Mouse (Mus musculus) left cerebral cortex, postnatal 14 days (tissue): ENCODE data around the gene Ltbp3. TPM values are rescaled to one million over a fixed set of nuclear protein-coding genes. Genes with fewer than 3 reads are reported as not detected.

Experiments
- DNase-seq, 2 experiments: peaks; one replicate each; pipeline ENCODE4 v3.0.0; 2021 to 2022; ENCODE audit warnings: low spot score in 2 of 2, mixed read lengths in 1 of 2
- intact Hi-C: fragments of 180-260 bp; cut with DNase I; formaldehyde crosslinking; loops from one replicate; pipeline ENCODE4 v1.15.1; 2025
- total RNA-seq, 2 experiments: library from RNA; stranded (reverse); gene quantifications; 2 replicates each; pipeline ENCODE4 v1.2.3; 2021

Ltbp3 gene
- total RNA-seq, 2 experiments from 2014 or later = 26.6 to 29.0 TPM

DNA sequence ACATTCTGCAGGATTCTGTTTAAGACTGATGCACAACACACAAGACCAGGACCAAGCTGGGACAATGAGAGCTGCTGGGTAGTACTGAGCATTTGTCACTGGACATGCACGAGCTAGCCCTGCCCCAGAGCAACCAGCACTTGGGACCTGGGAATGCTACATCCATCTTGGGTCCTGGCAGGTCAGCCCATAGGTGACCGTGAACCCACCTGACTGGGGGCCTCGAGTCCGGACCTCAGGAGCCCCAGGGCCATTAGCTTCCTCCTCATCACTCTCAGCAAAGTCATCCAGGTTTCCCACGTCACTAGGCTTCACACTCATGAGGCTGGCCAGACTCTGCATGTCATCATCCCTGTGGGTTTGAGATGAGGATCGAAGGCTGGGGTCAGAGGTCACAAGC is 19.5 kb upstream of the Ltbp3 start:
- intact Hi-C loops = no loop called here
- DNase-seq = no peak

DNA sequence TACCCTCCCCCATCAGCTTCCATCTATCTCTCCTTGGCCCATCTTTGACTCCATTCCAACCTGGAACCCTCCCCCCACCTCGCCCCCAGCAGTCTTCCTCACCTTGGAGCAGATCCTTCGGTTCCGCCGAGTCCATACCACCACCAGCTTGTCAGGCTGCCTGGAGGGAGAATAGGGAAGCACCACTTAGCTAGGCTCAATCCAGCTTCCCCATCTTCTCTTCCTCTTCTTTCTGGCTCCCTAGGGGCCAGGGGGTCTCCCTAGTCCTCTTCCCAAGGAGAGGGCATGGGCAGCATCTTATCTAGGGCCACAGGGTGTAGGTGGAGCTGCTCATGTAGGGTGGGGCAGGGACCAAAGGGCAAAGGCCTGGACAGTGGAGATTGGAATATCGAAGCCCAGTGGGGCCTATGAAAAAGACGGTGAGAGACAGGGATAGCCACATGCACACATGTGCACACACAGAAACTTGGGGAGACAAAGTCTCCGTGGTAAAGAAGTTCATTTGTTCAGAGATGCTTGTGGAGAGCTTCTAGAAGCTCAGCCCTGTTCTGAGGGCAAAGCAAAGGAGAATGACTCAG is 17.8 kb upstream of the Ltbp3 start:
- DNase-seq = no peak
- intact Hi-C loops = no loop called here

DNA sequence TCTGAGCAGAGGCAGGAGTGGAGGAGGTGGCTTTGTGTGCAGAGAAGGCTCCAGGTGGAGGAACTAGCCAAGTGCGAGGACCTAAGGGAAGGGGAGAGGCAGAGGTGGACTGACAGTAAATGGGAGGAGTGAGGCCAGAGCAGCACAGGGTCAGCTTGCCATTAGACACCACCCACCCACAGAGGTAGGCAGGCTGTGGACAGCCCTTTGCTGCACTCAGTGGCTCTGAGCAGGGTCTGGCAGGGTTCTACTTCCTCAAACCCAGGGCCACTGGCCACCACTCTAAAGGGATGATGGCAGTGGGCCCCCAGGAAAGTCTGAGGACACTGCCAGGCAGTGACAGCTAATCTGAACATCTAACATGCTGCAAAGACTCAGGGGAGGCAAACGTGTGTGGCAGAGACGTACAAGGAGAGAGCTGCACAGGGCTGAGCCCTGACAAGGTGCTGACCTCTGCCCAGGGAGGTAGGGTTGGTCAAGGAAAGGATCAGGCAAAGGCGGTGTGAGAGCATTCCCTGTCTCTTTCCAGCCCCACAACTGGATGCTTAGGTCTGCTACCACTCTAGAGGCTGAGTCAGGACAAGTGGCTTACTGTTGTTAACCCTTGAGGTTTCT is 16.7 kb upstream of the Ltbp3 start:
- DNase-seq = no peak
- intact Hi-C loops = no loop called here

DNA sequence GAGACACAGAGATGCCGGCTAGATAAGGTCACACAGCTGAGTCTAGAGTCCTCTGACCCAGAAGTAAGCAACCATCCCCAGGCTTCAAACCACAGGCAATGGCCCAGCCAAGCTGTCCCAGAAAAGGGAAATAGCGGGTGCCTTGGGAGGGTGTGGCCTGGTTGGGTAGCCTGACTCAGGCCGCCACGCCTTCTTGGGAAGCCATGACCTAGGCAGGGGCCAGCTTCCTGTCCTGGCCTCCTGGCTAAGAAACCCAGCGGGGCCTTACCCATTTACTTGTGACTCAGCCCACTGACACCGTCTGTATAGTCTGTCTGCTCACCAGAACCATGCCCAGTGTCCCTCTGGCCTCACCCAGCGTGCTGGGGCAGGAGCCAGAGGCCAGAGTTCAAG is 16.2 kb upstream of the Ltbp3 start:
- intact Hi-C loops = no loop called here
- DNase-seq = no peak

DNA sequence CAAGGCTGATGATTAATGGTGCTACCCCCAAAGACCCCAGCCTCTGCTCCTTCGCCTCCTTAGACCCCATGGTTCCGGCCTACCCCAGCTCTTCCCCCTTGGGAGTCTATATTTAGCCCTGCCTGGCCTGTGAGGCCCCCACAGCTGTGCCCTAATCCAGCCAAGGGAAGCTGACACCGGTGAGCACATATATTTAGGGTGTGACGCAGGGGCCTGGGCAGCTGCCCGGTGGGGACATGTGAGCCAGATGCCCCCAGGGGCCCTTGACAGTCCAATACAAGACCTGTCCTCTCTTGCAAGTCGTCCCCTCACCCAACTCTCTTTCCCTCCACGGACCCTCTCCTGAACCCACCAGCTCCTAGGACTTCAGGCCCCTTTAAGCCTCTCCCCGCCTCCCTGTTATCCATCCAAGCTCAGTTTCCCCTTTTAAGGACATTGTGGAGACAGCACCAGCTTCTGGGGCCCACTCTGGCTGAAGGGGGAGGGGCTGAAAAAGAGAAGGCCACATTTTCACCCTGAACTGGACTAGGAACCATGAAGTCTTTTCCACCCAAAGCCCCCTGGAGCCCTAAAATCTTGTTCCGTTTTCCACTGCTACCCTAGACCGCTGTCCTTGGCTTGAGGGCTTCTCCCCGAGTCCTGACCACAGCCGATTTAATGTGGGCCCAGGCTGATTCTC is 15.5 kb upstream of the Ltbp3 start:
- intact Hi-C loops = loop anchor here (5.0 kb wide), 1 partner anchor 47 kb away; the partner anchor contains the start of gene Scyl1
- DNase-seq = no peak

DNA sequence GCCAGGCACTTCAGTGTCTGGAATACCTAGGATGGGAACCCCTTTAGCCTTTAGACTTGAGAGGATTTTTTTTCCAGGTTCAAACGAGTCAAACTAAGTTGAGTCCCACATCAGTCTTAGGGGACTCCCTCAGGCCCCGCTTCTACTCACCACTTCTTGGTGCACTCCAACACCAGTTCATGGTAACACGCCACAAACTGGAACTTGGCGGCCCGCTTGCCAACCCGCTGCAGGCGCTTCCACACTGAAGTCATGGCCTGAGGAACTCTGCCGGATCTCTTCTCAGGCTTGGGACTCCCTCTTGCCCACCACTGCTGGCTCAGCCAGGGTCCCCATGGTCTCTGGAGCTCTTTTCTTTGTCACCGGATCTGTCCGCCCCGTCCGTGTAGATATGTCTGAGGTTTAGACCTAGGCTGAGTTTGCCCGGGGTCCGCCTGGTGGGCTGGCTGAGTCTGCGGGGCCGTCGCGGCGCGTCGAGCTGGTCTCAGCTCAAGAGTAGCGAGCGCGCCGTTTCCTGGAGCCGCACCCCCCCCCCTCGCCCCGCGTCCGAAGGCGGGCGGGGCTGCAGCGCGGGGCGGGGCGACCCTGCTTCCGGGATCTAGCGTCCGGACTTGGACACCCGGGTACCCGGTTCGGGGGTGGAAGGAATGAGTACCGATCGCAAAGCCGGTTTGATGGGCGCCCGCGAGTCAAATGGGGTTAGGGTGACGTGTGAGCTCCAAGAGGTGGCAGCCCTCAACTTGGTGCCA is 14.8 kb upstream of the Ltbp3 start, which contains the start of gene Ehbp1l1:
Ehbp1l1 (minus strand) TSS at position 551 of the 749 bp plus-strand sequence.
- intact Hi-C loops = loop anchor here (5.0 kb wide), 1 partner anchor 46 kb away; the partner anchor contains the start of gene Scyl1
- no peak for DNase-seq

DNA sequence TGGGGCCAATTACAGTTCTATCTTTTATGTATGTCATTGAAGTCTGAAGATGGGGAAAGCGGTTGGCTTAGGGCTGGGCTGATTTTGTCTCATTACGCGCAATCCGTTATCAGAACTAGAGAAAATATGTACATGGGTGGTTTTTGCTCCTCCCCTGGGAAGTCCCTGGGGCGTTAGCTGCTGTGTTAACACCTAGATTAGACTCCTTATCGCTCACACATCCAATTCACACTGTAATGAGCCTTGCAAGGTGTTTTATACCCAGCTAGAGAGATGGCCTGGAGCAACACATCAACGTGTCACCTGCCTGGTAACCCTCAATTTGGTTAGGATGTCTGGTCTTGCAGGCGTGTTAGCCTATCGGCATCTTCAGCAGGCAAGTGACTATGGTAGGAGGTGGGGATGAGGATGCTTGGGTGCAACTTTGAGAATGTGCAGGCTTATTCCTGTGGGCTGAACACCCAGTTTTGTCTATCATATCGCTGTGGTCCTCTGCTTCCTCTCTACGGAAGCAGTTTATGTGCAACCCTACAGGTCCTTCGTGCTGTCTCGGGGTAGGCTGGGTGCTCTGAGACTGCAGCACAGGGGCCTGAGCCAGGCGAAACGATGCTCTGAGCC is 13.6 kb upstream of the Ltbp3 start:
- DNase-seq = no peak
- intact Hi-C loops = loop anchor here (5.0 kb wide), 1 partner anchor 45 kb away; the partner anchor contains the start of gene Scyl1

DNA sequence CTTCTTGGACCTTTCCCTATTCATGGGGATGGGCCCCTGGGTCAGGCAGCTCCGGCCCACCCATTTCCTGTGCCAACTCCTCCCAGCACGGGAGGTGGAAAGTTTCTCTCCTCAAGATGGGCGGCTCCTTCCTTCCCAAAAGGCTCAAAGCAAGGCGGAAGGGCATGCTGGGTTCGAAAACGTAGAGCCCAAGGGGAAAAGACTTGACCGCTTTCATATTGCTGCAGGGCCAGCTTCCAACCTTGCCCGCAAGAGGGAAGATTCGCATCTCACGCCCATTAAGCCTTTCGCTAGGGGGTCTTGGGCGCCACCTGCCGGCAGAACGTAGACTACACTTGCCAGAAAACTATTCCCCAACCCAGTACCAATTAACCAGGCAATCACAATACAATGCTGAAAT is 13.0 kb upstream of the Ltbp3 start:
- DNase-seq = peak; percentile 85 to 89
- intact Hi-C loops = loop anchor here (1.0 to 5.0 kb wide), 2 partner anchors 35 to 45 kb away; partner anchors contain the start of gene Scyl1

DNA sequence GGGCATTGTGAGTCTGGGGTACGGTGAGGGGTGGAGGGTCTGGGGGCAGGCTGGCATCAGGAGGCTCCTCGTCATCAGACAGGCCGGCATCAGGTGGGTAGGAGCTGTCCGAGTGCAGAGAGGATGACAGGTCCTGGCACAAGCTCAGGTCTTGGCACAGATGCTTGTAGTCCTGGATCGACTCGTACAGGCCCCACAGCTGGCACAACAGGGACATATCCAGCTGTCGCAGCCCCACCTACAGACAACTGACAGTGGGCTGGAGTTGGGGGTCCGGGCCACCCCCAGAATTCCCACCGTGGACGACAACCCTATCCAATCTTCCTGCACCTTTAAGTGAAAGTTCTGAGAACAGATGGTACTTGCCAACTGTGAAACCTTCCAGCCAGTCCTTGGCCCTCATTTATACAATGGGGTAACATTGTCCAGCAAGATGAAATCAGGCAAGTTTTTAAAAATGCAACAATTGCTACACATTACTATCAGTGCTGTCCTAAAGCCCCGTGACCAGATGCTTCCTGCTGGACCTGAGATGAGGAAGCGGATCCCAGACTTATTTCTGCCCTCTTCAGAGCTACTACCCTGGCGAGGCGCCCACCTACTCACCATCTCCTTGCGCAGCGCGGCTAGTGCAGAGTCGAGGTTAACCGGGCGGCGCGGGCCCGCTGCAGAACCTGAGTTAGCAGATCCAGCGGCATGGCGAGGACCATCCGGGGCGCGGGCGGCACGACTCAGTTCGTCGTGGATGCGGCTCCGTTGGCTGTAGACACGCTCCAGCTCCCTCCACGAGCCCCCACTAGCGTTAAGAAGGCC is 11.9 kb upstream of the Ltbp3 start:
- intact Hi-C loops = loop anchor here (1.0 to 5.0 kb wide), 2 partner anchors 37 to 43 kb away; partner anchors contain the start of gene Scyl1
- DNase-seq = peak; percentile 67 to 70

DNA sequence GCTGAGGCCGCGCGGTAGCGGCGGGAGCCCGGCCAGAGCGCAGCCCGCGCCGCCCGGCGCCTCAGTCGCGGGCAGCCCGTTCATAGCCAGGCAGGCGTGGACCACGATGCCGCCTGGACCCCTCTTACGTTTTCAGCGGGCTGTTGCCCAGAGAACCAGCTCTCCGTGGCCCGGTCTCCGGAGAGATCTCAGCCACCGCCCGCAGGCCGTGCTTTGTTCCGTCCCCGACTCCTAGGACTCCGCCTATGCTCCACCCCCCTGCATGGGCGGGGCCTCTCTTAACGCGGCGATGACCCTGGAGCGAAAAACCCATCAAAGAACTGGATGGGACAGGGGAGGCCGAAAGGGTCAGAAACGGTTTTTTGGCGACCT is 11.3 kb upstream of the Ltbp3 start, which contains the start of gene Fam89b:
Fam89b (minus strand) TSS at position 210 of the 372 bp plus-strand sequence.
- intact Hi-C loops = loop anchor here (5.0 kb wide), 1 partner anchor 43 kb away; the partner anchor contains the start of gene Scyl1
- DNase-seq = peak; percentile 73 to 81

DNA sequence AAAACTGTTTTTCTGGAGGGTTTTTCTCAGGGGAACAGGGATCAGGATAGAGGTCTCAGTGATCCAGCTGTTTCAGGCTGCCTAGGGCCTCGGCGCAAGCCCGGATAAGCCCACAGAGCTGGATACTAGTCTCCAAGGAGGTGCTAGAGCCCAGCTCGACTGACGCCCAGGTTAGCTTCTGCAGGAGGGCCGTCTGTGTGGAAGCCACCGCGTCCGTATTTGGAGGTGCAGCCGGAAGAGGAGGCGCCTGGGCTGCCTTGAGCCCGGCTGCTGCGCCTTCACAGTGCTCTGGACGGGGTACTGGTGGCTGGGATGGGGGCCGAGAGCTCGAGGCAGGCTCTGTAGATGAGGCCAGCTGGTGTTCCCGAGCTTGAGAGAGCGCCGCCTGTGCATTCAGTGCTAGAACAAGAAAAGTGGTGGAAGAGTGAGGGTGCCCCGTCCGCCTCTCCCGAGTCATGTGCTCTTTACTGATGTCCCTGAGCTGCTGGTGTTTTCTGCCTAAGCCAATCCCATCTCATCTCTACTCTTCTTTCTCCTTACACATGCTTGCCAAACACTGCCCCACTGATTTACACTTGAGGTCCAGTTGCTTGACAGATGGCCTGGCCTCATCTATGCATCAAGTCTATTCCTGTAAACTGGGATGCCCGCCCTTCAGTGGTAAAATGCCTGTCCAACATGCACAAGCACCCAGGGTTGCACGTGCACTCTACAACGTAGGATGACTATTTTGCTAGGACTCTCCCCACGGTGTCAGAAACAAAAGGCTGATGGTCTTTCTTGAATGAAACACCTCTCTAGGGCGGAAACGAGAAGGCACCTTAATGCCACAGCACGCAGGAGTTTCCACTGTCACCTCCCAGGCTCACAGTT is 10.2 kb upstream of the Ltbp3 start:
- DNase-seq = no peak
- intact Hi-C loops = no loop called here

DNA sequence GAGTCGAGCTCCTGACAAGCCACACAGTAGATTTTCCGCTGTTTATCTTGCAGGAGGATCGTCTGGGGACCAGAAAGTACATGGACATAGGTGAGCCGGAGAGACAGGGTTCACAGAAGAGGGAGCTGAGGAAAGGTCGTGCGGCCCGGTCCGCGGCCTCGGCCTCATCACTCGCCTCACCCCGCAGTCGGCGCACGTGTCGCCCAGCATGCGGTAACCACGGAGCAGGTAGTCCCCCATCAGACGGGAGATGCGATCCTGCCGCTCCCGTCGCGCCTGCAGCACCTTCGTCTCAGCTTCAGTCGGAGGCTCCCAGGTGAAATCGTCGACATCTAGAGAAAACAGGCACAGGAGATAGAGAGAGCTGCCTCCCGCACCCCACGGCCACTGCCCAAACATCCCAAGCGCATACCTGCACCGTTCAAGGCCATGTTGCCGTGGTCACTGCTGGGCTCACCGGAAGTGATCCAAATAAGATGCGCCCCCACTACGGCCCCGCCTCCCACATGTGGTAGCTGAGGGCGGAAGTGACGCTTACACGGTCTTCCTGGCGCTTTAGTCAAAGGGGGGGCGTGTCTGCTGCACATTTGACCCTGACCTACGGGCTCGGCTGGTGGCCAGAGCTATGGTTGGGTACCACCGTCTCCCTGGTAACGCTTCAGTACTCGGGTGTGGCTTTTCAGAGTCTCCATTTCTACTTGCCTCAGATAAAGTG is 9.3 kb upstream of the Ltbp3 start:
- intact Hi-C loops = no loop called here
- peak; percentile 93 to 94 for DNase-seq

DNA sequence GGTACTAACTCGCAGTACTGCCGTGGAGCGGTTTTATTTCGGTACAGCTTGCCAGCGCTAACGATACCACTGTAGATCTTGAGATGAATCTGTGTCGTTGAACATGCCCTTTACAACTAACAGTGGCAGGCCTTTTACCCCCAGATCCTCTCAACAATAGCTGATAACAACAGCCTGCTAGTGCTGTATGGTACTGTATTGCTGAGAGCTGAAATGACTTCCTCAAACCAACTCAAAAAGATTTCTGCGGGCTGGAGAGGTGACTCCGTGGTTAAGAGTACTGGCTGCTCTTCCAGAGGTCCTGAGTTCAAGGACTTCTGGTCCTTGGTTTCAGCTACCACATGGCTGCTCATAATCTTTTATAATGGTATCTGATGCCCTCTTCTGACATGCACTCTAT is 6.4 kb upstream of the Ltbp3 start:
- no peak for DNase-seq
- intact Hi-C loops = no loop called here

DNA sequence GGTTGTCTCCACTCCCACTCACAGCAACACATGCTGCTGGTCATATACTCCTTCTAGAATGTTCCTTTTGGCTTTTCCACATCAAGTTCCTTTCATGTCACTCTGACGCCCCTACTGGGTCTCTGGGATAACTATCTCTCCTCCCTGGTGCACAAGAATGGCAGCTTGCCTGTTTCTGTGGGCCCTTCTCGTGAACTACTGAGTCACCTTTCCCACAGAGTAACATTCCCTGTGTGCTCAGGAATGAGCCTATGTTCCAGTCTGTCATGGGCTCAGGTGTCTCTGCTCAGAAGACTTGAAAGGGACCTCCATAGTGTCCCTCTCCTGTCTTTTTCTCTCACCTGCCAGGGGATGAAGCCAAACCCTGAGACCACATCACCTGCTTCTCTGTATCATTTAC is 1.3 kb upstream of the Ltbp3 start:
- intact Hi-C loops = no loop called here
- no peak for DNase-seq

DNA sequence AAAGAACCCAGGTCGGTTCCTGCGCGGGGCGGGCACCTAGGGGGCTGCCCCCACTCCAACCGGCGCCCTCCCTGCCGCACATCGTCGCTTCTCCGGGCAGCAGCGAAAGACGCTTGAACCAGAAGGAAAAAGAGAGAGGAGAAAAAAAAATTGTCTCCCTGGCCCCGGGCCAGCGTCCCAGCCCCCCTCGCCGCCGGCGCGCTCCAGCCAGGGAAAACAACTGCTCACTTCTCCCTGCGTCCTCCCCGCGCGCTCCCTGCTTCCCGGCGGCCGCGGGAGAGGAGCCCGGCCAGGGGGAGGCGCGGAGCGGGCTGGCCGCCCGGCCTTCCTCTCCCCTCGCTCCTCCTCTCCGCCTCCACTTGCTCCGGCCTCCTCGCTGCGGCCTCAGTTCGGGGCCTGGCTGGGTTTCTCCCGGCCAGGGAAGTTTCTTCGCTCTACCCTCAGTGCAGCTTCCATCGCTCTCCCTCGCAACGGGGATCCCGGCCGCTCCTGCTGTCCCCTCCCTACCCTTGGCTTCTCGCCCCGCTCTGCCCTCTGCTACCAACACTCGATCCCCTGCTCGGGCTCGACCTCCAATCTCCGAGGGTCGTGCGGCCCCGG is 1.0 kb downstream of the Ltbp3 start:
- peak; percentile 67 to 70 for DNase-seq
- intact Hi-C loops = no loop called here

DNA sequence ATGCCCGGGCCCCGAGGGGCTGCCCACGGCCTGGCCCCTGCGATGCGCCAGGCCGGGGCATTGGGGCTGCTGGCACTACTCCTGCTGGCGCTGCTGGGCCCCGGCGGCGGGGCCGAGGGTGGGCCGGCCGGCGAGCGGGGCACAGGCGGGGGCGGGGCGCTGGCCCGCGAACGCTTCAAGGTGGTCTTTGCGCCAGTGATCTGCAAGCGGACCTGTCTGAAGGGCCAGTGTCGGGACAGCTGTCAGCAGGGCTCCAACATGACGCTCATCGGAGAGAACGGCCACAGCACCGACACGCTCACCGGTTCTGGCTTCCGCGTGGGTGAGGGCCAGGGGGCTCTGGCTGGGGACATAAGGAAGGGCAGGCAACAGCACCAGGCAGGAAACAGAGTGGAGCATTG is 1.5 kb downstream of the Ltbp3 start:
- intact Hi-C loops = no loop called here

DNA sequence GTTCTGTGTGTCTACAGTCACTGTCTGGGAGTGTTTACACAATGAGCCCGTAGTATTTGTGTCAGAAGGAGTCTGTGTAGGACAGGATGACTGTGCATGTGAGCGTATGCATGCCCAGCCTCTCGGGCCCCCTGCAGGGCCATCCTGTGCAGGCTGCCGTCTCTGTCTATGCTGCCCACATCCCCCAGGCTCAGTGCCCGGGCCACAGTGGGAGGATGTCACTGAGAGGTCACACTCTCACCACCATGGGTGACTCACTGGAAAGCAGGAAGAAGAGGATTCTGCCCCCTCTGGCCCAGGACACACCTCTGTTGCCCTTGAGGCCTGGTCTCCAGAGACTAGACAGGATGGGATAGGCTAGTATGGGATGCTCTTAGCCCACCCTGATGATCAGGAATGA is 2.9 kb downstream of the Ltbp3 start:
- intact Hi-C loops = no loop called here
- DNase-seq = no peak

More for the DNA sequence above, 1.5 kb downstream of the Ltbp3 start:
- DNase-seq = no peak
